Mouse (Mus musculus) midbrain, embryonic 15.5 days (tissue): Measurements from ENCODE around the gene Lrrc2. TPM values are rescaled to one million over a fixed set of nuclear protein-coding genes. Genes with fewer than 3 reads are reported as not detected.

Experiments
- ATAC-seq: fragments of 200-750 bp; cut with Nextera tagmentation; replicated peaks from 2 replicates; pipeline ENCODE4 v1.8.0; 2017; ENCODE audit warnings: moderate TSS enrichment
- H3K27ac ChIP-seq: fragments of 300-500 bp; sonication (generic); 2 replicates; pipeline ENCODE4 v1.5.1; 2015; ENCODE audit warnings: mild to moderate bottlenecking, inconsistent platforms
- H3K27me3 ChIP-seq: fragments of 300-500 bp; sonication (generic); replicated peaks from 2 replicates; pipeline ENCODE4 v1.6.1; 2015; ENCODE audit warnings: inconsistent platforms
- H3K36me3 ChIP-seq: fragments of 300-500 bp; sonication (generic); replicated peaks from 2 replicates; pipeline ENCODE4 v1.6.1; 2015; ENCODE audit warnings: inconsistent platforms
- H3K4me1 ChIP-seq: fragments of 300-500 bp; sonication (generic); 2 replicates; pipeline ENCODE4 v1.6.1; 2015; ENCODE audit warnings: inconsistent platforms
- H3K4me2 ChIP-seq: fragments of 300-500 bp; sonication (generic); 2 replicates; pipeline ENCODE4 v1.6.1; 2015; ENCODE audit warnings: inconsistent platforms, mild to moderate bottlenecking, moderate library complexity
- H3K4me3 ChIP-seq: fragments of 300-500 bp; sonication (generic); 2 replicates; pipeline ENCODE4 v1.5.1; 2015; ENCODE audit warnings: mild to moderate bottlenecking, inconsistent platforms
- H3K9ac ChIP-seq: fragments of 300-500 bp; sonication (generic); 2 replicates; pipeline ENCODE4 v1.6.1; 2015; ENCODE audit warnings: mild to moderate bottlenecking, inconsistent platforms
- H3K9me3 ChIP-seq: fragments of 300-500 bp; sonication (generic); 2 replicates; pipeline ENCODE4 v1.6.1; 2016; ENCODE audit warnings: inconsistent platforms
- WGBS: fragments of 180-500 bp; shearing (Covaris S2); methylation state at CpG from one replicate; pipeline ENCODE4 v1.1.7; 2015; ENCODE audit warnings: mixed read lengths; 5-methylcytosine and 5-hydroxymethylcytosine counted together
- polyA plus RNA-seq: library from polyadenylated mRNA; unstranded; fragments of >200 nt; fragmentation: Nextera tagmentation; extraction: Ambion mirVana; gene quantifications from 2 replicates; pipeline ENCODE4 v1.2.1, GENCODE M21; 2015

The Lrrc2 gene
- polyA plus RNA-seq: 0.42 and 1.0 TPM in 2 replicates

DNA sequence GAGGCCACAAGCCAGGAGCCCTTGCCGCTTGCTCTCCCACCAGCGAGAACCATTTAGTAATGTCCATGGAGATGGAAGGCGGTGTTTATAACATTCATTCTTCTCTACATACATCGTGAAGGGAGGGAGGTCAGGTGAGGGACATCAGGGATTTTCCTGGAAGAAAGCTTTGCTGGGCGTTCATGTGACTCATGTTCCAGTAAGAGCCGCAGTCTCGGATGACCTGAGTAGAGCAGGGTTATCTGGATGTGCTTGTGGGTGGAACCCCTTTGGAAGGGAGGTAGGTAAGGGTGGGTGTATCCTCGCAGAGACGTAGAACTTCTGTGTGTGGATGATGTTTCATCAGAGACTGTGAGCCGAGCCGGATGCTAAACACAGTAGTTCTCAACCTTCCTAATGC, at the start of gene Lrrc2:
TSS of gene Lrrc2 (plus strand) at position 149 of the 400 bp plus-strand sequence.
- H3K27me3 ChIP-seq: peaks cover 9% of the 10 kb centered on the region
- 91% methylated on average over 11 of the region's 11 CpGs for WGBS
- no peak within 1 kb of the TSS for H3K27ac ChIP-seq
- H3K9ac ChIP-seq: no peak within 1 kb of the TSS
- peaks cover 24% of the 10 kb centered on the region for H3K4me1 ChIP-seq
- H3K9me3 ChIP-seq: no peaks in the 10 kb centered on the region
- ATAC-seq: no peak
- no peak within 1 kb of the TSS for H3K4me2 ChIP-seq
- H3K36me3 ChIP-seq: no peaks in the 10 kb centered on the region
- H3K4me3 ChIP-seq: no peak within 1 kb of the TSS

DNA sequence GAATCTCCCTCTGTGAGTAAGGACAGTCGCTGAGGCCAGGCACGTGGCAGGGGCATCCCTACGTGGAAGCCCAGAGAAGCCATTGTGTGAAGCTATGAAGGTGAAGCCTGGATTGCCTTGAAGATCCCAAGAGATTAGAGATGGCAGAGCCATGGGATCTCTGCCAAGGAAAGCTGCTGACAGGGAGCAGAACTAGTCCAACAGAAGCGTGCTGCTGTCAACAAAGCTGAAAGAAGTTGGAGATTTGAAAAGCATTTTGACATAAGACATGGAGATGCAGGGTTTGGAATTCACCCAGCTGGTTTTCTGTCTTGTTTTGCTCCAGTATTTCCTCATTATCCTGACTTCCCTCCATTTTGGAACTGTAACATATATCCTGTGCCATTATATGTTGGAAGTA, 49.1 kb upstream of the Lrrc2 start:
- ATAC-seq: no peak
- no peaks in the 10 kb centered on the region for H3K4me1 ChIP-seq
- no peak overlapping the region for H3K27ac ChIP-seq
- H3K9ac ChIP-seq: no peak overlapping the region
- no peak overlapping the region for H3K4me3 ChIP-seq
- H3K4me2 ChIP-seq: no peak overlapping the region
- H3K36me3 ChIP-seq: no peaks in the 10 kb centered on the region
- H3K27me3 ChIP-seq: no peaks in the 10 kb centered on the region
- WGBS: 84% methylated on average over 4 of the region's 4 CpGs
- no peaks in the 10 kb centered on the region for H3K9me3 ChIP-seq

DNA sequence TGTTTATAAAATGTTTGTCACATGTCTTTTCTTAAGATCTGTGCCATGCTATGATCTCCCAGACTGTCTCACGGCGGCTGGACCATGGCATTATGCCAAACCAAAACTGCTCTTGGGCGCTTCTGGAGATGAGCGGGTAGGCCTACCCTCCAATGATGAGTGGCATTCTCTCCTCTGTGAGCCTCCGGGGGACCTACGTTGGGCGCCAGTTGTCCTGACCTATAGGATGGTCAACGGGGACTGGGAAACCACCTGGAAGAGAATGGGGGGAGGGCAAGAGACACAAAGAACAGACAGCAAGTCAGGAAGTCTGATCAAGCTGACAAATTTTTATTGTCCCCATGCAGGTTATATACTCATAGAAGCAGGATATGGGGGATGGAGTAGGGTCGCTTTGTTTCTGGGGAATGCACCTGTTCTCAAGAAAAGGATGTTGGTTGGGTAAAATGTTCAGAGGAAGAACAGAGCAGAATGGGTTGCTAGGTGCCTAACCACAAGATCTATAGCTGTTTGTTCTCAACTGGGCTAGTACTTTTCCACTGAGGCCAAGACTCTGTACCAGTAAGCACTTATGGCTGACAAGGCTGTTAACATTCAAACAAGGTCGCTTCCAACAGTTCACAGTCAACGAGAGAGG, 44.0 kb upstream of the Lrrc2 start:
- no peak overlapping the region for H3K4me2 ChIP-seq
- H3K4me3 ChIP-seq: no peak overlapping the region
- no peaks in the 10 kb centered on the region for H3K4me1 ChIP-seq
- no peaks in the 10 kb centered on the region for H3K36me3 ChIP-seq
- no peak overlapping the region for H3K9ac ChIP-seq
- ATAC-seq: no peak
- WGBS: 92% methylated on average over 11 of the region's 11 CpGs
- H3K27ac ChIP-seq: no peak overlapping the region
- no peaks in the 10 kb centered on the region for H3K9me3 ChIP-seq
- no peaks in the 10 kb centered on the region for H3K27me3 ChIP-seq

DNA sequence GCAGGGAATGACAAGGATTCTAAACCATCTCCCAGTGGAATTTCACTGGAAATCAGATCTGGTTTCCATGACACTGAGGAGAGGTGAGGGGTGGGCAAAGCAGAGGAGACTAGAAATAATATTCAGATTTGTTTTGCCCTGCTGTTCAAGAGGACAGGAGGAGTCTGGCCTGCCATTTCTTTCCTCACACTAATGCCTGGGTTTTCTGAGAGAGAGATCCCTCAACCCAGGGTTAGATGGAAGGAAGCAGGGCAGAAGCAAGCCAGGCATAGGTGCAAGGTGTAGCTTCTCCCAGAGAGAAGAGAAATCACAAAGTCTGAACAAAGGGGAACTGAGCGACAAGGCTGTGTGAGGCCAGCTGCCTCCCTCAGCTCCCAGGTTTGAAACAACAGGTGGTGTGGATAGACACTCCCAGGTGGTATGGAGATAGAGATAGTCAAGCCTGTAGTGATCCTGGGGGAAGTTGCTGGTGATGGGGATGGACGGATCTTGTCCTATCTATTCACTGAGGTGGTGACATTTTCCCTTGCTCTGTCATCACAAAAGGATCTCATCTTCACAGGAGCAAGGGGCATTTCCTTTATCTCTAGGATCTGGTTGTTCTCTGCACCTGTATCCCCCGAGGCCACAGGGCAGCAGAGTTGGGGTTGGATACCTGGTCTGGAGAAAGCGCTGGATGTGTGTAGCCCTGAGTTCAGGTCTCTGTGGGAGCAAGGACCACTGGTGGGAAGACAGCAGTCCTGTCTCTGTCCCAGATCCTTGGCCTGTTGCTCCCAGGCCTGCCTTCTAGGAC, 43.3 kb upstream of the Lrrc2 start:
- no peaks in the 10 kb centered on the region for H3K9me3 ChIP-seq
- no peaks in the 10 kb centered on the region for H3K36me3 ChIP-seq
- H3K27ac ChIP-seq: no peak overlapping the region
- H3K4me3 ChIP-seq: no peak overlapping the region
- H3K27me3 ChIP-seq: no peaks in the 10 kb centered on the region
- WGBS: 86% methylated on average over 4 of the region's 4 CpGs
- H3K4me2 ChIP-seq: no peak overlapping the region
- H3K4me1 ChIP-seq: no peaks in the 10 kb centered on the region
- no peak for ATAC-seq
- no peak overlapping the region for H3K9ac ChIP-seq

DNA sequence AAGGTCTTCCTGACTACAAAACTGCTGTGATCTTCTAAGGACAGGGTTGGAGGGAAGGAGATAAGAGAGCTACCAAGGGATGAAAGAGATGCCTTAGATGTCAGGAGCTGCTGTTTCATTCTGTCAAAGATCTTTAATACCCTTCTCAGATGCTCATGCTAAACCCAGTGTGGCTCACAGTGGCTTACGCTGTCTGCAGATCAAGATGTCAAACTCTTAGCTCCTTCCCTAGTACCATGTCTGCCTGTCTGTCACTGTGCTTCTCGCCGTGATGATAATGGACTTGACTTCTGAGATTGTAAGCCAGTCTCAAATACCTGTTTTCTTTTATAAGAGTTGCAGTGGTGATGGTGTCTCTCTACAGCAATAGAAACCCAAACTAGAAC, 42.7 kb upstream of the Lrrc2 start:
- Histone ChIP-seq H3K27ac (no peak overlapping the region), H3K4me1 (no peaks in the 10 kb centered on the region), H3K4me3 (no peak overlapping the region), H3K9ac (no peak overlapping the region), H3K36me3 (no peaks in the 10 kb centered on the region), H3K4me2 (no peak overlapping the region), H3K27me3 (no peaks in the 10 kb centered on the region), H3K9me3 (no peaks in the 10 kb centered on the region)
- no peak for ATAC-seq
- WGBS: 89% methylated on average over 3 of the region's 3 CpGs

DNA sequence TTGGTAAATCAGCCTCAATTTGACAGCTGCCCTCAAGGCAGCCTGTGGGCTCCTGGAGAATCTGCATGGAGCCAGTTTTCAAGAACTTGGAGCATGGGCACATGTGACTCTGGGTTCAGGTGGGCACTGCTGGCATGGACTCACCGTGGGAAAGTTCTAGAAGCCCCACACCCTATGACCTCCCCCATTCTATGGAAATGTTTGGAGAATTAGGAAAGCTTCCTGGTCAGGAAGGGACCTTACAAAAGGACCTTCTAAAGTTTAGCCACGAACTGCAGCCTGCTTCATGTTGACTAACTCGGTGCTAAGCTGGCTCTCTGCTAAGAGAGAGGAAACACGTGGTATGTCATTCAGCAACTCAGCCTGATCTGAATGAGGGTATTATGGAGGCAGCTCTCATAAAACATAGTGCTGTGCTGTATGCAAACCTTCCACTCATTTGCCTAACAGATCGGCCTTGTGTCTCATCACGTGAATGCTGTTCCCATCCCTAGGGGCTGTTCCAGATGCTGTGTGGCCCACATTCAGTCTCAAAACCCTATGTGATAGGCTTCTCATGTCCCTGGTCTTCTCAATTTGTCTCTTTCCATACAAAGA, 41.9 kb upstream of the Lrrc2 start:
- Histone ChIP-seq H3K4me2 (no peak overlapping the region), H3K9me3 (no peaks in the 10 kb centered on the region), H3K4me3 (no peak overlapping the region), H3K27me3 (no peaks in the 10 kb centered on the region), H3K9ac (no peak overlapping the region), H3K36me3 (no peaks in the 10 kb centered on the region), H3K27ac (no peak overlapping the region), H3K4me1 (no peaks in the 10 kb centered on the region)
- WGBS: 81% methylated on average over 6 of the region's 6 CpGs
- no peak for ATAC-seq

DNA sequence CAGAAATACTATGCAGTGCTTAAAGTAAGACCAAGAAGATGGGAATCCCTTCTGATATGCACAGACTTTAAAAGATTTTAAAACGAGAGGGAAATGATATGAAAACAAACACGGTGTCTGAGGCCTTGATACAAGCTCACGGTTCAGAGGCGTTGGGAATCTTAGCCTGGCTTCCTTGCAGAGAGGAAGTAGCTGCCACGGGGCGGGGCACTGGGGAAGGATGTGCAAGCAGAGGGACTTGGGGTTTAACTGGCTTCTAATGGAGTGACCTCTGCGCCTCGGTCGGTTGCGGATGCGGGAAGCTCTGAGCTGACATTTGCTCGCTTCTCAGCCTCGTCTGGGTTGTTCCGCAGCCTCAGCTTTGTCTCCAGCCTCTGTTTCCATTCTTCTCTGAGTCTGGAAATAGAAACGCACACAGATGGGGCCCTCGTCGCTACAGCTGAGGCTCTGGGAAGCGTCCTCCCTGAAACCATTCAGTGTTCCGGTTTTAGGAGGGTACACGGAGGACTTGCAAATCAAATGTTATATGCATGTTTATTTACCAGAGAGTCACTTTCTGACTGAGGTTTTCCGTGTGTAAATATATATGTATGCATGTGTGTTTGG, 36.6 kb upstream of the Lrrc2 start:
- Histone ChIP-seq H3K36me3 (no peaks in the 10 kb centered on the region), H3K9me3 (no peaks in the 10 kb centered on the region), H3K27me3 (no peaks in the 10 kb centered on the region), H3K27ac (no peak overlapping the region), H3K4me1 (no peaks in the 10 kb centered on the region), H3K4me3 (no peak overlapping the region), H3K4me2 (no peak overlapping the region), H3K9ac (no peak overlapping the region)
- WGBS: 59% methylated on average over 21 of the region's 21 CpGs
- no peak for ATAC-seq

DNA sequence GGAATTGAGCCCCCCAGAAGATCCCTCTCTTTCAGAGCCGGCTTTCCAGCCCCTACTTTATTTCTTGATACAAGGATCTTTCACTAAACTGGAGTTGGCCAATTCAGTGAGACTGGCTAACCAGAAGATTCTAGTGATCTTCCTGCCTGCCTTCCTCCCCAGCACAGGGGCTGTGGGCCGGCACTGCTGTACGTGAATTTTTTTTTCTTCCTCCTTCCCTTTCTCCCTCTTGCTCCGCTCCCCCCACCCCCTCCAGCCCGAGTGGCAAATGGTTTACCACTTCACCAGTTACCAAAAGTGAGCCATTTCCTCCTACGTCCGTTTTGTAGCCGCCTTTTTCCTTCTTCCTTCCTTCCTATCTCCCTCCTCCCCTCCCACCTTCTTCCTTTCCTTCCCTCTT, 35.9 kb upstream of the Lrrc2 start:
- Histone ChIP-seq H3K4me3 (no peak overlapping the region), H3K9ac (no peak overlapping the region), H3K9me3 (no peaks in the 10 kb centered on the region), H3K36me3 (no peaks in the 10 kb centered on the region), H3K27ac (no peak overlapping the region), H3K27me3 (no peaks in the 10 kb centered on the region), H3K4me1 (no peaks in the 10 kb centered on the region), H3K4me2 (no peak overlapping the region)
- 68% methylated on average over 8 of the region's 8 CpGs for WGBS
- no peak for ATAC-seq

DNA sequence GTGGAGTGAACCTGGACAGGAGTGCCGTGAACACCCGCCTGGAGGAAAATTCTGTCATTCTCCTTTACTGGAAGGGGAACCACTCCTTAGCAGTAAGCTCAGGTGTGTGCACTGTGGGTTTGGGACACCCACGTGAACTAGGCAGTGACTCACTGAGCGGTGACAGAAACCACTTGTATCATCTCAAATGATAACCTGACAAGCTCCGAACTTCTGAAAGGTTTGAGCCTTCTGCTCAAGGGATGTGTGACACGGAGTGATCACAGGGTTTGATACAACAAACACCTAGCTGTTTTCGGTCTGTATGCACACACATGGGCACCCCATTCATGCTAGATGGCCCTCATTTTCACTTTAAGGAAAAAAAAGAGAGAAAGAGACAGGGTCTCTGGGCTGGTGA, 34.6 kb upstream of the Lrrc2 start, which contains the start of gene Fam240a:
TSS of gene Fam240a (minus strand) at position 76 of the 400 bp plus-strand sequence.
- H3K4me1 ChIP-seq: no peaks in the 10 kb centered on the region
- H3K4me2 ChIP-seq: no peak within 1 kb of the TSS
- H3K27ac ChIP-seq: no peak within 1 kb of the TSS
- no peaks in the 10 kb centered on the region for H3K27me3 ChIP-seq
- no peaks in the 10 kb centered on the region for H3K9me3 ChIP-seq
- H3K9ac ChIP-seq: no peak within 1 kb of the TSS
- WGBS: 95% methylated on average over 7 of the region's 7 CpGs
- H3K4me3 ChIP-seq: no peak within 1 kb of the TSS
- H3K36me3 ChIP-seq: no peaks in the 10 kb centered on the region
- no peak for ATAC-seq

DNA sequence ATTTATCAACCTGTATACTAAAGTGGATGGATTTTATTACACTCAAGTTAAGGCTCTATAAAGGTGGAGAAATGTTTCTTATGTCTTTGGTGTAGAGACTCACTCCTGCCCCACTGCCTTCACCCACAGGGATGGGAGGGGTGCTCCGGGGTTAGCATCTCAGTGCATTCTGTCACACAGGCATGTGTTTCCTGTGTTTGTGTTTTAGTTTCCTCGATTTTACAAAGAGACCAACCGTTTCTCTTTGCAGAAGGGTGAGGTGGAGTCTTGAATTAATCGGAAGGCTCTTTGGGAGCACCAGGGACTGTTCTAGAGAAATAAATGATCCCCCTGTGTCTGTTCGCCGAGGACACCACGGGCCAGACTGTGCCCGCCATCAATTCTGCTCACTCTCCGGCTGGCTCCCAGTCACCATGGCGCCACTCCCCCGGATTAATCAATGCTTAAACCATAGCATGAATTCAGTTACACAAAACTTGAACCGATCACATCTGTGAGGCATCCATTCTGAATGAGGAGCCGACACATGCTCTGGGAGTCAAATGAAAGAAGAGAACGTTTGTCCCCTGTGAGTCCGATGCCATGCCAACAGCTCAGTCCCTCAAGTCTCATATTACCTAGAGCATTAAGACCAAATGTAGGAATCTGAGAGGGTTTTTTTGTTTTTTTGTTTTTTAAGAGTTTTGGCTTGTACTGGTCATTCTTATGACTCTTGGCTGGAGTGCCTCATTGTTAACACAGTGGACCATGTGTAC, 30.5 kb upstream of the Lrrc2 start:
- 56% methylated on average over 15 of the region's 15 CpGs for WGBS
- no peak overlapping the region for H3K9ac ChIP-seq
- no peaks in the 10 kb centered on the region for H3K36me3 ChIP-seq
- H3K27ac ChIP-seq: no peak overlapping the region
- H3K9me3 ChIP-seq: no peaks in the 10 kb centered on the region
- H3K4me1 ChIP-seq: no peaks in the 10 kb centered on the region
- H3K4me2 ChIP-seq: no peak overlapping the region
- H3K27me3 ChIP-seq: no peaks in the 10 kb centered on the region
- no peak for ATAC-seq
- no peak overlapping the region for H3K4me3 ChIP-seq

DNA sequence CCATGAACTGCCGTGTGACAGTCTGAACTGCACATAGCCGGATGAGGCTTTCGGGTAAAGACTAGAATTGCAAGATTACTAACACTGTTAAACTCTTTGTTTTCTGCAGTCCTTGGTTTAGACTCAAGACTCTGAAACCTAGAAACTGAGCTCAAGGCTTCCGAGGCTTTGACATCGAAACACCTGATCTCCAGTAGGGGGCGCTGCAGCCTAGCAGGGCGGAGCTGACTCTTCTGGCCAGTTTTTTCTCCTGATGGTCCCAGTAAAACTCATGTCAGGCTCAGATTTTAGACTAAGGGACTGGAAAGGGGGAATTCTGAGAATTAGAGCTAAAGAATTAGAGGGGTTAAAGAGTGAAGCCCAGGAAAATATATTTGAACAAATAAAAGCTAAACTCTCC, 28.6 kb upstream of the Lrrc2 start:
- H3K4me1 ChIP-seq: no peaks in the 10 kb centered on the region
- 18% methylated on average over 7 of the region's 7 CpGs for WGBS
- ATAC-seq: no peak

DNA sequence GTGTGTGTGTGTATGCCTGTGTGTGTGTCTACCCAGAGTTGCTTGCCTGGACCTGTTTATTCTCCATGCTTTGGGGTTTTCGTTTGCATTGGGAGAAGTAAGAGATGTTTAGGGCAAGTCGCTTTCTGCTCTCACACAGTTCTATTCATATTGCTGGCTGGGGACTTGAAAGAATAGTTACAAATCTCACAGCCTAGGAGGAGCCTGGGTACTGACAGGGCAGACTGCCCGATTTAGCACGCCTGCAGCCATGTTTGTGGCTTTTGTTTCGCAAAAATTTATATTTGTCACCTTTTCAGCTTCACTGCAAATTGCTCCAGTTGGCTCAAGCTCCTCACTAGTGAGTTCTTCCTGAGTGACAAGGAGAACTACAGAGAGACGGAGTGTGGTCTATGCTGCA, 19.8 kb upstream of the Lrrc2 start:
- Histone ChIP-seq H3K9me3 (no peaks in the 10 kb centered on the region), H3K4me3 (no peak overlapping the region), H3K4me2 (no peak overlapping the region), H3K4me1 (0 out of 2 replicates have a peak, but pooled peaks cover 6% of the 10 kb centered on the region), H3K36me3 (no peaks in the 10 kb centered on the region), H3K27me3 (no peaks in the 10 kb centered on the region), H3K9ac (no peak overlapping the region), H3K27ac (no peak overlapping the region)
- 57% methylated on average over 6 of the region's 6 CpGs for WGBS
- no peak for ATAC-seq

More for the DNA sequence above, 28.6 kb upstream of the Lrrc2 start:
- Histone ChIP-seq H3K36me3 (no peaks in the 10 kb centered on the region), H3K27ac (no peak overlapping the region), H3K27me3 (no peaks in the 10 kb centered on the region), H3K9me3 (no peaks in the 10 kb centered on the region), H3K9ac (no peak overlapping the region), H3K4me3 (no peak overlapping the region), H3K4me2 (no peak overlapping the region)
